Mouse (Mus musculus) B cell, adult 2 months (primary cell): ENCODE data around the gene Sfxn3.
A peak's percentile ranks its signal among the peaks of the same experiment; 100 is the strongest.

Experiments used
- DNase-seq, 2 experiments: peaks; one replicate each; pipeline ENCODE4 v3.0.0; 2022

Gene Sfxn3

DNA sequence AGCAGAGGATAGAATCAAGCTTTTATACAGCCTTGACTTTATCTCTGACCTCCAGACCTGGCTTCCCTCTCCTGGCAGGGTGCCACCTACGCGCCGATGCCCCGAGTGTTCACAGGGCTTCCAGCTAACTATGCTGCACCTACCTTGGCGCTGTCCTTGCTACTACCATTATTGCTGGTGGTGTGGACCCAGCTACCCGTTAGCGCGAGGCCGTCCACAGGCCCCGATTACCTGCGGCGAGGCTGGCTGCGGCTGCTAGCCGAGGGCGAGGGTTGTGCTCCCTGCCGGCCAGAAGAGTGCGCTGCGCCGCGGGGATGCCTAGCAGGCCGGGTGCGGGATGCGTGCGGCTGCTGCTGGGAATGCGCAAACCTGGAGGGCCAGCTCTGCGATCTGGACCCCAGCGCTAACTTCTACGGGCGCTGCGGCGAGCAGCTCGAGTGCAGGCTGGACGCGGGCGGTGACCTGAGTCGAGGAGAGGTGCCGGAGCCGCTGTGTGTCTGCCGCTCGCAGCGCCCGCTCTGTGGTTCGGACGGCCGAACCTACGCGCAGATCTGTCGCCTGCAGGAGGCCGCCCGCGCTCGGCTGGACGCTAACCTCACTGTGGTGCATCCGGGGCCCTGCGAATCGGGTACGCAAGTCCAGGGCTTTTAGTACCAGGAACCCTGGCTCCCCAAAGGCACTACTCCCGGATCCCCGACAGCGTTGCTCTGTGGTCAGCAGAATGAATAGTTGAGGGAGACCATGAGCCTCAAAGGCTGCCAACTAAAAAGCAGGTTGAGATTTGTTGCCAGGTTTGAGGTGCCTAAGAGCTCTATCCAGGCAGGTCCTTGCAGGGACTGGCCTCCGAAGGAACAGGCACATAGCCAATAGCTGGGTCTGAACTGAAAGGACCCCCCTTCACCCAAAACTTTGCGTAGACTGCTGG lies 29.5 kb downstream of the Sfxn3 start:
- DNase-seq, result peak; percentile 57 to 67

DNA sequence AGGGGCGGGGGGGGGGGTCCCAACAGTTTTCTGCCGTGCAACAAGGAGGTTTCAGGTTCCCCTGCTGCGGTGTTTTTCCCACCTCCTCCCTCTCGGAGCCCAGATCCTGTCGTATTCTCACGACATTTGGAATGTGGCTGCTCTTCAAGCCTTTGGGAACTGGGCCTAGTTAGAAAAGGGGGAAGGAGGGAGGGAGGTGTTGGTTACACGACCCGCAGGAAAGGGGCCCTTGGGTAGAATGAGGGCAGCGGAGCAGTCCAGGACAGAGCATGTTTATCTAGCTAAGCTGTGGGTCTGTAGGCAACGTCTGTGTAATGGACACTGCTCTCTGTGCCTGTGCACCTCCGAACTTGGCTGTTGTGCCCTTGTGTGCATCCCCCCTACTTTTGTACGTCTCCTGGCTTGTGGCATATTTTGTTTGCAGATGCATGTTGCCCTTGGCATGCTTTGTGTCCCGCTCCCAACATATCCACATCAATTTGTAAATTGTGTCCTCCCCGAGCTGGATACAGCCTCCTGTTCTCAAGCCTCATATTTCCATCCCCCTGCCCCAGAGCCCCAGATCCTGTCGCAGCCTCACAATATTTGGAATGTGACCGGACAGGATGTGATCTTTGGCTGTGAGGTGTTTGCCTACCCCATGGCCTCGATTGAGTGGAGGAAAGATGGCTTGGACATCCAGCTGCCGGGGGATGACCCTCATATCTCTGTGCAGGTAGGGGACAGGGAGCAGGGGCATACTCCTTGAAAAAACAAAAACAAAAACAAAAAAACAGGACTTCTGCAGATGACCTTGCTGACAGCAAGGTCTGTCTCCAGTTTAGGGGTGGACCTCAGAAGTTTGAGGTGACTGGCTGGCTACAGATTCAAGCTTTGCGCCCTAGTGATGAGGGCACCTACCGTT lies 30.7 kb downstream of the Sfxn3 start:
- DNase-seq, result peak in 1 of 2 experiments; percentile 6

GRCm38 (mm10) chr19:45078971-45079764 lies 31.9 kb downstream of the Sfxn3 start:
- peak; percentile 24 to 27 for DNase-seq

DNA sequence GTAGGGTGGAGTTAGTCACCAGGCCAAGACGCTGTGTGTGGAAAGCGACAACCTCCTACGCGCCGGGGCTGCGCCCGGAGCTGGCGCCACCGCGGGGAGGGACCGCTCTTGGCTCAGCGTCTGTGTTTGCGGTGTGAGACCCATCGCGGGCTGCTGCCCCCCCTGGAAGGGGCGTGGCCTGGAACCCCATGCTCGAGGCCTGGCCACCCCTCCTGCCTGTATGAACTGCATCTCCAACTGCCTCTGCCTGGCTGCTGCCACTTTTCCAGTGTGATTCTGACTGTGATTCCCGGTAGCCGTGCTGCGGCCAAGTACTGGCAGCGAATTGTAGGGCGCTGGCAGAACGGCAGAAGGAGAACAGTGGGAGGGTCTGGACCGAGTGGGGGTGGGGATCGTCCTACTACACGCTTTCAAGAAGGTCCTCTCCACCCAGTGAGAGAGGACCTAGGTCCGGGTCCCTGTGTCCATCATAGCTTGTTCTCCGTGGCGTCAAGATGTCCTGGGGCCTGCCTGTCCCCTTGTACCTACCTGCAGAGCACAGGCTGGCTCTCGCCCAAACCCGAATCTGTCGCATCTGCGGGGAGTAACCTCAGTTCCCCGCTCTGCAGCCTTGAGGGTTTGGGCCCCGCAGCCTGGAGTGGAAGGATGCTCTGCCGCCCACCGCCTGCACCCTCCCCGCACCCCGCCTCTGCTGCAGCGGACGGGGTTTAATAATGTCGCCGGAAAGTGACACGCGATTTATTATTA lies 32.6 kb downstream of the Sfxn3 start:
- DNase-seq, result peak; percentile 64 to 65

GRCm38 (mm10) chr19:45080711-45081110 lies 33.4 kb downstream of the Sfxn3 start:
- peak; percentile 25 to 30 for DNase-seq

- peak; percentile 84 to 87 for DNase-seq
These were observed 34.0 kb downstream of the Sfxn3 start for GRCm38 (mm10) chr19:45081279-45081678.

DNA sequence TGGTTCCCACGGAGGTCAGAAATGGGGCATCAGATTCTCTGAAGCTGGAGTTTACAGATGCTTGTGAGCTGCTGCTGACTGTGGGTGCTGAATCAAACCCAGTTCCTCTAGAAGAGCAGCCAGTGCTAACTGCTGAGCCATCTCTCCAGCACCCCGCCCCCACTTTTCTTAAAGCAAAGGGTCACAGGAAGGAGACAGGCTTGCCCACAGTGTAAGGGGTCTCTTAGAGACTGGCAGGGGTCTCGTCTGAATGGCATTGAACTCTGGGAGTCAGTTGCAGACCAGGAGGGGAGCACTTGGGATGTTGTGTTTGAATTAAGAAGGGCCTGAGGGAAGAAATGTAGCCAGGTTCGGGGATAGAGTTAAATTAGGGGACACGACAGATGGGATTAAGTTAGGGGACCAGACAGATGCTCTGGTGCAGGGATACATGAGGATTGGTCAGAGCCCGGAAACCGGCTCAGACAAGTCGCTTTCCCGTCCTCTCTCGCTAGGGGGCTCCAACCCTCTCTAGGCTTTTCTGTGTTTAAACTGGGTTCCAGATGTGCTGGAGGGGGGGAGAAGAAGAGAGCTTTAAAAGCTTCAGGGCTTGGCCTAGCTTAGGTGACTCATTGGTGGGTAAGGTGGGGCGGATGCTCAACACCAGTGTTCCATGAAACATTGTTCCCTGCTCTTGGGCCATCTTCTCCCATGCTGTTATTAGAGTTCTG lies 34.7 kb downstream of the Sfxn3 start:
- DNase-seq, result peak; percentile 74 to 76

GRCm38 (mm10) chr19:45097868-45098267 lies 50.6 kb downstream of the Sfxn3 start:
- peak; percentile 51 to 54 for DNase-seq

GRCm38 (mm10) chr19:45100486-45101270 lies 53.4 kb downstream of the Sfxn3 start:
- DNase-seq, result no peak

GRCm38 (mm10) chr19:45105591-45105990 lies 58.3 kb downstream of the Sfxn3 start:
- DNase-seq, result no peak
